In the genomic region with DNA sequence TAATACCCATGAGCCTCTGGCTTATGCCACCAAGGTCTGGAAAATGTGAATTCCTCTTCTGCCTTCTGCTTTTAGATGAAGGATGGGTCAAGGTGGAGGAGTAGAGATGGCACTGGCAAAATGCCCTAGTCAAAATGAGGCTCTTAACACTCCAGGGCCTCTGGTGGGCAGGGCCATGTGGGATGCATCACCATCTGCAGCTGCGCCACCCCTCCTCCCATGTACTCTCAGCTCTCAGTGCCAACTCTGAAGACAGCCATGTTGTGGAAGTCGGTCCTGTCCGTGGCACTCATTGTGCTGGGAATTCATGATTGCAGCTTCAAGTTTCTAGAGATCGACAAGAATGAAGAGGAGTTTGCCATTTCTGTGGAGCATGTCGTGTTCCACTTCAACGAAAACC, we compare ENCODE assay signal across 21 mouse cellular contexts. TPM values are rescaled to one million over a fixed set of nuclear protein-coding genes. Genes with fewer than 3 reads are reported as not detected.
"Had no signal": no experiment of that assay in that cellular context is flagged by ENCODE, and none has a peak within 500 bp of the region (broad histone marks: within the 10 kb centered on the region; RNA-seq: fewer than 3 reads in every experiment).

A gene (plus strand): TSS at position 220 of the 400 bp plus-strand sequence.

- H3K27me3 ChIP-seq: limb, embryonic 15.5 days; liver, embryonic 12.5 days; megakaryocyte, embryonic 14.5 days; midbrain, embryonic 15.5 days; neural tube, embryonic 12.5 days; stomach, embryonic 15.5 days had no signal

- DNase-seq: kidney, adult 11 months; kidney, adult 9 months; kidney, postnatal 36 days; lung, embryonic 14.5 days; lung, postnatal 10 days; right cerebral cortex, postnatal 14 days; thymus, postnatal 36 days had no signal

- H3K4me3 ChIP-seq: limb, embryonic 15.5 days; liver, embryonic 12.5 days; megakaryocyte, embryonic 14.5 days; midbrain, embryonic 15.5 days; neural tube, embryonic 12.5 days; stomach, embryonic 15.5 days had no signal

- H3K27ac ChIP-seq: kidney, postnatal 0 days; limb, embryonic 15.5 days; liver, embryonic 12.5 days; macrophage; midbrain, embryonic 15.5 days; neural tube, embryonic 12.5 days; stomach, embryonic 15.5 days had no signal

- H3K36me3 ChIP-seq: limb, embryonic 15.5 days; liver, embryonic 12.5 days; midbrain, embryonic 15.5 days; neural tube, embryonic 12.5 days; stomach, embryonic 15.5 days had no signal

- H3K4me1 ChIP-seq: limb, embryonic 15.5 days; liver, embryonic 12.5 days; megakaryocyte, embryonic 14.5 days; midbrain, embryonic 15.5 days; neural tube, embryonic 12.5 days; stomach, embryonic 15.5 days had no signal

RNA-seq across cellular contexts. Expression of the gene that starts here (rescaled TPM):
- total RNA-seq: monocyte, adult 5-6 weeks; neutrophil, adult 5-6 weeks had no signal
- polyA plus RNA-seq: kidney, postnatal 0 days; limb, embryonic 11.5 days; limb, embryonic 15.5 days; liver, embryonic 12.5 days; liver, embryonic 16.5 days; lung, embryonic 14.5 days; macrophage; midbrain, embryonic 11.5 days; midbrain, embryonic 15.5 days; neural tube, embryonic 12.5 days; spleen, adult 2 months; stomach, embryonic 15.5 days had no signal
